Mouse (Mus musculus): ENCODE measurements around the gene Glg1.
A peak's percentile ranks its signal among the peaks of the same experiment; 100 is the strongest.

Glg1 gene

GRCm38 (mm10) chr8:111144901-111145459 is 114.0 kb downstream of the Glg1 start:
- DNase-seq (ENCODE audit: low spot score in 2 of 2) = peak in 1 of 2 experiments; percentile 13

- DNase-seq (ENCODE audit: low spot score in 2 of 2) = no peak
These were observed 116.5 kb downstream of the Glg1 start for GRCm38 (mm10) chr8:111142521-111142920.

DNA sequence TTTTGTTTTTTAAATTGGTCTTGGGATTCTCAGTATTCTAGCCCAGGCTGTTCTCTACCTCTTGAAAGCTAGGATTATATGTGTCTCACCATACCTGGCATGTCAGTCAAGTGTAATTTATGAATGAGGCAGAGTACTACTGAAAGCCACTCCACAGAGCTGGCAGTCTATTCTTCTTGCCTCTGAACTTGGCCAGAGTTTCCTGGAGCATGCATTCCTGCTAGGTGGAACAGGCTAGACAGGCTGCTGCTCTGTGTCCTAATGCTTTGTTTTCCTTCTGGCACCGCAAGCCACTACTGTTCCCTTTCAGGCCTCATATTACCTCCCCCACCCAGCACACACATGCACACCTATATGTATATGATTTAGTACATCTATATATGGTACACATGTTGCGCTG is 128.3 kb downstream of the Glg1 start:
- no peak for DNase-seq (ENCODE audit: low spot score in 2 of 2)

- no peak for DNase-seq (ENCODE audit: low spot score in 2 of 2)
These were observed 139.5 kb downstream of the Glg1 start for GRCm38 (mm10) chr8:111119481-111119880.

- no peak for DNase-seq (ENCODE audit: low spot score in 2 of 2)
These were observed 144.1 kb downstream of the Glg1 start for GRCm38 (mm10) chr8:111114891-111115290.

All from spleen, postnatal 36 days (tissue).